Mouse (Mus musculus) MEL (cell line): ENCODE results near the gene Ccdc96. TPM values are rescaled to one million over a fixed set of nuclear protein-coding genes. Genes with fewer than 3 reads are reported as not detected.

Experiments
- DNase-seq: peaks from one replicate; pipeline ENCODE4 v3.0.0; 2011; ENCODE audit warnings: low read depth, low spot score
- H3K27ac ChIP-seq: 2 replicates; pipeline ENCODE4 v1.5.1; 2012; ENCODE audit warnings: low read depth, mild to moderate bottlenecking, control low read depth, low read length, moderate library complexity; ENCODE audit not compliant: control insufficient read depth
- H3K27me3 ChIP-seq, 2 experiments: fragments of 150-350 bp in 1 of 2; sonication (generic) in 1 of 2; 2 replicates each; pipeline ENCODE4 v1.6.1; 2012; ENCODE audit warnings: low read length in 2 of 2, mild to moderate bottlenecking in 2 of 2, improper control_type of control experiment in 1 of 2, moderate library complexity in 1 of 2; ENCODE audit not compliant: insufficient read depth in 2 of 2, control insufficient read depth in 1 of 2
- H3K36me3 ChIP-seq, 2 experiments: 2 replicates each; pipeline ENCODE4 v1.6.1; 2012 to 2014; ENCODE audit warnings: low read length in 2 of 2, improper control_type of control experiment in 1 of 2, inconsistent platforms in 1 of 2, mild to moderate bottlenecking in 1 of 2; ENCODE audit not compliant: insufficient read depth in 2 of 2, control insufficient read depth in 1 of 2
- H3K4me1 ChIP-seq, 2 experiments: fragments of 150-350 bp in 1 of 2; sonication (generic) in 1 of 2; 2 replicates each; pipeline ENCODE4 v1.6.1; 2012; ENCODE audit warnings: low read length in 2 of 2, improper control_type of control experiment in 1 of 2, mild to moderate bottlenecking in 1 of 2; ENCODE audit not compliant: insufficient read depth in 2 of 2, control insufficient read depth in 1 of 2
- H3K4me3 ChIP-seq, 2 experiments: fragments of 150-350 bp in 1 of 2; sonication (generic) in 1 of 2; 2 replicates each; pipeline ENCODE4 v1.5.1; 2012; ENCODE audit warnings: low read depth in 2 of 2, low read length in 2 of 2, mild to moderate bottlenecking in 2 of 2, moderate library complexity in 2 of 2, control low read depth in 1 of 2, improper control_type of control experiment in 1 of 2; ENCODE audit not compliant: control insufficient read depth in 1 of 2, insufficient read depth in 1 of 2
- H3K79me2 ChIP-seq: 2 replicates; pipeline ENCODE4 v1.6.1; 2012; ENCODE audit warnings: mild to moderate bottlenecking, low read length, moderate library complexity; ENCODE audit not compliant: control insufficient read depth, poor library complexity, insufficient read depth
- H3K9ac ChIP-seq: 2 replicates; pipeline ENCODE4 v1.6.1; 2012; ENCODE audit warnings: low read depth, mild to moderate bottlenecking, control low read depth, low read length, moderate library complexity; ENCODE audit not compliant: control insufficient read depth, poor library complexity, severe bottlenecking
- H3K9me3 ChIP-seq: fragments of 150-350 bp; sonication (generic); replicated peaks from 2 replicates; pipeline ENCODE4 v1.6.1; 2012; ENCODE audit warnings: mild to moderate bottlenecking, low read length, improper control_type of control experiment, moderate library complexity; ENCODE audit not compliant: insufficient read depth
- BHLHE40 ChIP-seq: IDR thresholded peaks from 2 replicates; pipeline ENCODE4 v1.6.1; 2012; ENCODE audit warnings: low read depth, mild to moderate bottlenecking, inconsistent platforms, low read length, improper control_type of control experiment, borderline replicate concordance
- CHD1 ChIP-seq: IDR thresholded peaks from 2 replicates; pipeline ENCODE4 v1.6.1; 2012; ENCODE audit warnings: low read depth, mild to moderate bottlenecking, inconsistent platforms, low read length, improper control_type of control experiment
- E2F4 ChIP-seq: IDR thresholded peaks from 2 replicates; pipeline ENCODE4 v1.6.1; 2011; ENCODE audit warnings: low read depth, low read length, improper control_type of control experiment, borderline replicate concordance
- EP300 ChIP-seq, 2 experiments: IDR thresholded peaks; 2 replicates each; pipeline ENCODE4 v1.6.1; 2011; ENCODE audit warnings: improper control_type of control experiment in 2 of 2, low read length in 2 of 2, low read depth in 1 of 2, mild to moderate bottlenecking in 1 of 2
- GABPA ChIP-seq: IDR thresholded peaks from 2 replicates; pipeline ENCODE4 v1.6.1; 2012; ENCODE audit warnings: low read depth, mild to moderate bottlenecking, inconsistent platforms, low read length, improper control_type of control experiment, moderate library complexity
- HCFC1 ChIP-seq: IDR thresholded peaks from 2 replicates; pipeline ENCODE4 v1.6.1; 2012; ENCODE audit warnings: low read depth, mild to moderate bottlenecking, inconsistent platforms, low read length, improper control_type of control experiment, moderate library complexity
- JUND ChIP-seq: IDR thresholded peaks from 2 replicates; pipeline ENCODE4 v1.6.1; 2011; ENCODE audit warnings: low read depth, mild to moderate bottlenecking, improper control_type of control experiment, low read length
- MEF2A ChIP-seq: IDR thresholded peaks from 2 replicates; pipeline ENCODE4 v1.6.1; 2014; ENCODE audit warnings: low read depth, mild to moderate bottlenecking, inconsistent platforms, low read length, improper control_type of control experiment; ENCODE audit not compliant: poor library complexity, insufficient replicate concordance, severe bottlenecking; ENCODE audit errors: extremely low read depth
- NELFE ChIP-seq: IDR thresholded peaks from 2 replicates; pipeline ENCODE4 v1.6.1; 2011; ENCODE audit warnings: low read depth, low read length, improper control_type of control experiment
- POLR2AphosphoS5 ChIP-seq: IDR thresholded peaks from 2 replicates; pipeline ENCODE4 v1.6.1; 2012; ENCODE audit warnings: low read depth, borderline replicate concordance, mild to moderate bottlenecking, inconsistent platforms, low read length, moderate library complexity, mixed read lengths
- RAD21 ChIP-seq: IDR thresholded peaks from 2 replicates; pipeline ENCODE4 v1.6.1; 2011; ENCODE audit warnings: mild to moderate bottlenecking, low read depth, low read length, improper control_type of control experiment
- SIN3A ChIP-seq: IDR thresholded peaks from 2 replicates; pipeline ENCODE4 v1.6.1; 2012; ENCODE audit warnings: low read length, improper control_type of control experiment, inconsistent platforms
- TBP ChIP-seq: IDR thresholded peaks from 2 replicates; pipeline ENCODE4 v1.8.0; 2011; ENCODE audit warnings: low read depth, low read length, improper control_type of control experiment
- UBTF ChIP-seq: IDR thresholded peaks from 2 replicates; pipeline ENCODE4 v1.6.1; 2012; ENCODE audit warnings: low read depth, mild to moderate bottlenecking, inconsistent platforms, low read length, improper control_type of control experiment, moderate library complexity, borderline replicate concordance; ENCODE audit not compliant: insufficient read depth
- ZKSCAN1 ChIP-seq: IDR thresholded peaks from 2 replicates; pipeline ENCODE4 v1.6.1; 2012; ENCODE audit warnings: low read depth, mild to moderate bottlenecking, inconsistent platforms, low read length, improper control_type of control experiment, moderate library complexity
- polyA plus RNA-seq, 2 experiments: library from polyadenylated mRNA; stranded (reverse) in 1 of 2; unstranded in 1 of 2; fragments of >175 nt in 1 of 2; fragments of >200 nt in 1 of 2; gene quantifications; 2 replicates each; pipeline versions ENCODE4 v1.2.1 to v1.2.4; 2012; ENCODE audit warnings: low replicate concordance in 2 of 2, low read depth in 1 of 2; ENCODE audit not compliant: insufficient read length in 2 of 2, insufficient read depth in 1 of 2, missing spikeins in 1 of 2
- total RNA-seq: library from RNA; depleted of rRNA; stranded (reverse); fragments of 300-350 nt; gene quantifications from 2 replicates; pipeline ENCODE4 v1.2.3, GENCODE M21; 2012

The Ccdc96 gene
- total and polyA plus RNA-seq, 3 experiments, result 0.31 to 0.64 TPM; not detected in 1

GRCm38 (mm10) chr5:36515558-36515957, 31.2 kb downstream of the Ccdc96 start:
- Histone ChIP-seq H3K79me2 (no peaks in the 10 kb centered on the region), H3K27ac (no peak overlapping the region; the same call in 1 of the 2 replicates), H3K36me3 (peaks cover 3 to 11% of the 10 kb centered on the region in 2 experiments; a peak in 3 of 4 replicates), H3K4me3 (no peak overlapping the region), H3K9ac (no peak overlapping the region), H3K4me1 (no peaks in the 10 kb centered on the region), H3K27me3 (no peaks in the 10 kb centered on the region), H3K9me3 (no peaks in the 10 kb centered on the region)
- no peak for TF ChIP-seq ZKSCAN1
- TF ChIP-seq SIN3A, result no peak
- no peak for TF ChIP-seq HCFC1
- no peak for TF ChIP-seq TBP
- no peak for TF ChIP-seq BHLHE40
- TF ChIP-seq CHD1, result no peak
- no peak for TF ChIP-seq UBTF
- no peak for TF ChIP-seq RAD21
- no peak for TF ChIP-seq POLR2AphosphoS5
- no peak for DNase-seq

- H3K27me3 ChIP-seq, result no peaks in the 10 kb centered on the region
- no peak overlapping the region for H3K4me3 ChIP-seq
- peaks cover 0 to 1% of the 10 kb centered on the region in 2 experiments; a peak in 1 of 4 replicates for H3K4me1 ChIP-seq
- no peaks in the 10 kb centered on the region for H3K79me2 ChIP-seq
- no peak overlapping the region for H3K9ac ChIP-seq
- no peak for TF ChIP-seq CHD1
- no peak for TF ChIP-seq MEF2A
- TF ChIP-seq NELFE, result no peak
- TF ChIP-seq JUND, result no peak
- no peak for TF ChIP-seq SIN3A
- no peak for TF ChIP-seq HCFC1
- TF ChIP-seq ZKSCAN1, result no peak
- no peak for TF ChIP-seq GABPA
- TF ChIP-seq EP300 (IDR thresholded peaks at IDR 0.05; ENCODE audit: low read depth in 1 of 2, low read length in 2 of 2), result no peak
- no peak for TF ChIP-seq E2F4
- TF ChIP-seq, all 39 proteins: peak for 0
- DNase-seq, result no peak
- no peak overlapping the region for H3K27ac ChIP-seq
- peaks cover 6 to 13% of the 10 kb centered on the region in 2 experiments for H3K36me3 ChIP-seq
- no peaks in the 10 kb centered on the region for H3K9me3 ChIP-seq
Observed at GRCm38 (mm10) chr5:36517596-36517995, 33.2 kb downstream of the Ccdc96 start.
